Mouse (Mus musculus) midbrain, embryonic 13.5 days (tissue): ENCODE data around the gene Iqcc. TPM values are rescaled to one million over a fixed set of nuclear protein-coding genes. Genes with fewer than 3 reads are reported as not detected.

Experiments used
- ATAC-seq: fragments of 200-750 bp; cut with Nextera tagmentation; 2 replicates; pipeline ENCODE4 v1.8.0; 2017; ENCODE audit warnings: mild to moderate bottlenecking, moderate TSS enrichment, moderate library complexity
- H3K27ac ChIP-seq: fragments of 300-500 bp; sonication (generic); 2 replicates; pipeline ENCODE4 v1.5.1; 2015; ENCODE audit warnings: inconsistent platforms, mild to moderate bottlenecking, moderate library complexity
- H3K27me3 ChIP-seq: fragments of 300-500 bp; sonication (generic); 2 replicates; pipeline ENCODE4 v1.6.1; 2015; ENCODE audit warnings: mild to moderate bottlenecking, inconsistent platforms
- H3K36me3 ChIP-seq: fragments of 300-500 bp; sonication (generic); 2 replicates; pipeline ENCODE4 v1.6.1; 2015; ENCODE audit warnings: mild to moderate bottlenecking, inconsistent platforms
- H3K4me1 ChIP-seq: fragments of 300-500 bp; sonication (generic); replicated peaks from 2 replicates; pipeline ENCODE4 v1.6.1; 2015; ENCODE audit warnings: inconsistent platforms
- H3K4me2 ChIP-seq: fragments of 300-500 bp; sonication (generic); replicated peaks from 2 replicates; pipeline ENCODE4 v1.6.1; 2015; ENCODE audit warnings: moderate library complexity, mild to moderate bottlenecking, inconsistent platforms
- H3K4me3 ChIP-seq: fragments of 300-500 bp; sonication (generic); replicated peaks from 2 replicates; pipeline ENCODE4 v1.5.1; 2015; ENCODE audit warnings: mild to moderate bottlenecking, inconsistent platforms
- H3K9ac ChIP-seq: fragments of 300-500 bp; sonication (generic); replicated peaks from 2 replicates; pipeline ENCODE4 v1.6.1; 2015; ENCODE audit warnings: mild to moderate bottlenecking, inconsistent platforms
- H3K9me3 ChIP-seq: fragments of 300-500 bp; sonication (generic); 2 replicates; pipeline ENCODE4 v1.6.1; 2016; ENCODE audit warnings: mild to moderate bottlenecking, inconsistent platforms
- WGBS: fragments of 180-500 bp; shearing (Covaris S2); methylation state at CpG from one replicate; pipeline ENCODE4 v1.1.7; 2015; 5-methylcytosine and 5-hydroxymethylcytosine counted together
- polyA plus RNA-seq: library from polyadenylated mRNA; unstranded; fragments of >200 nt; fragmentation: Nextera tagmentation; extraction: Ambion mirVana; gene quantifications from 2 replicates; pipeline ENCODE4 v1.2.1, GENCODE M21; 2015

Gene Iqcc
- polyA plus RNA-seq, 1 experiment from 2014 or later: 35.8 TPM

DNA sequence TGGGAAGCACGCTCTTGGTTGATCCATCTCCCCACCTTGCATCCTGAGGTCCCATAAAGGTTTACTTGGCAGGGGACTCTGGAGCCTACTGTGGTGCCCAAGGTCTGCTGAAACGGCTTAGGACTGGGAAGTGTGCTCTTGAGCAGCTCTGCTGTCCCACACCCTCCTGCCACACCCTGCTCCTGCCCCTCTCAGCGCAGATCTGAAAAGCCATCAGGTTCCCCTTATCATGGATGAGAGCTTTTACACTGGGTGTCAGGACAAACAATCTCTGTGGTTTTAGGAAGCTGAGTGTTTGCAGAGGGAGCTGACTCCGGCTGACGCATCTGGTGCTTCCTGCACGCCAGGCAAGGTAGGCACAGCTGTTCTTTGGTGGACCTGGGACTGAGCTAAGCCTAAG, 15.0 kb upstream of the Iqcc start:
- peaks cover 97% of the 10 kb centered on the region for H3K36me3 ChIP-seq
- WGBS: 96% methylated on average over 6 of the region's 6 CpGs
- H3K4me1 ChIP-seq: peaks cover 24% of the 10 kb centered on the region
- H3K9ac ChIP-seq: no peak overlapping the region
- no peak for ATAC-seq
- H3K9me3 ChIP-seq: no peaks in the 10 kb centered on the region
- no peak overlapping the region for H3K4me2 ChIP-seq
- no peak overlapping the region for H3K4me3 ChIP-seq
- no peaks in the 10 kb centered on the region for H3K27me3 ChIP-seq
- H3K27ac ChIP-seq: no peak overlapping the region

DNA sequence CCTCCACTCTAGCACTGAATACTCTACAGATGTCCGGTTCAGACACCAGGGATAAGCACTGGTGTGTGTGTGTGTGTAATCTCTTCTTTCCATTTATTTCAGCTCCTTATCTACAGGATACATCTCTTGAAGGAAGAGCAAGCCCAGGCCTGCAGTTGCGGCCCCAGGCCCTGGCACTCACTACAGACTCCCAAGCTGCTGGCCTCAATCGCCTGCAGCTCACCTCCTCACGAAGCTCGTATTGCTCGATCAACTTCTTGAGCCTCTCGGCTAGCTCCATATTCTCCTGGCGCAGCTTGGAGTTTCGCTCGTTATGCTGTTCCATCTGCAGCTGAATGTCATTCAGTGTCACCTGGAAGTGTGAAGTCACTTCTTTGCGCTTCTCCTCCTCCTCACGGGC, 13.0 kb upstream of the Iqcc start:
- peaks cover 99% of the 10 kb centered on the region for H3K36me3 ChIP-seq
- no peaks in the 10 kb centered on the region for H3K27me3 ChIP-seq
- no peak overlapping the region for H3K9ac ChIP-seq
- H3K4me2 ChIP-seq: no peak overlapping the region
- WGBS: 91% methylated on average over 12 of the region's 12 CpGs
- H3K4me3 ChIP-seq: no peak overlapping the region
- H3K9me3 ChIP-seq: no peaks in the 10 kb centered on the region
- no peak for ATAC-seq
- no peak overlapping the region for H3K27ac ChIP-seq
- peaks cover 11% of the 10 kb centered on the region; the same call in 1 of the 2 replicates for H3K4me1 ChIP-seq

DNA sequence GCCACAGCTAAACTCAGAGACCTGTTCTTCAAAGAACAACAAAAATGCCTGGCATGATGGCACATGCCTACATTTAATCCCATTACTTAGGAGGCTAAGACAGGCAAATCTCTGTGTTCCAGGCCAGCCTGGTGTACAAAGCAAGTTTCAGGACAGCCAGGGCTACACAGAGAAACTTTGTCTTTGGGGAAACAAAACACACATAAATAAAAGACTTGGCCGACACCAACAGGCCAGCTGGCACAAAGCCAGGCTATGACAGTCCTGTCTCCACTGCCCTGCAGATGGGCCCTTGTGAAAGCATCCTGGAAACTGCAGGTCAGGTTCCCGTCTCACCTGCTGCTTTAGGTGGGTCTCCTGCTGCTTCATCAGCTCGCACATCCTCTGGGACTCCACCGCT, 12.0 kb upstream of the Iqcc start:
- Histone ChIP-seq H3K4me3 (no peak overlapping the region), H3K9me3 (no peaks in the 10 kb centered on the region), H3K4me2 (no peak overlapping the region), H3K4me1 (peaks cover 13% of the 10 kb centered on the region; the same call in 1 of the 2 replicates), H3K36me3 (peaks cover 99% of the 10 kb centered on the region), H3K27me3 (no peaks in the 10 kb centered on the region), H3K27ac (no peak overlapping the region), H3K9ac (no peak overlapping the region)
- ATAC-seq: no peak
- 81% methylated on average over 4 of the region's 4 CpGs for WGBS

DNA sequence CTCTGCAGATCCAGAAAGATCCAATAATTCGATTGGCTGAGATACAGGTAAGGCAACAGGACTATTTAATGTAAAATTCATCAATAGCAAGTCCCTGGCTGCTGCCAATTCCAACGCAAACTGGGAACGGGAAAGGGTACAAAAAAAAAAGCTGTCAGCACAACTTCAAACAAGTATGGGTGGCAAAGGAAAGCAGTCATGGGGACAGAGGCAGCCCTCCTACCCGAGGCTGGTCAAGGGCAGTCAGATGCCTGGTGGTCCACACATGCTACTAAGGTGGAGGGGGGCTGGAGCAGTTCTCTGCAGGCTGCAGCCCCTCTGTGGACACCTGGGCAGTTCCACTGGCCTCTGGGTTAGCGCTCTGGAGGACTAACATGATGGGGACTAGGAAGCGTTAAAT, 7.1 kb upstream of the Iqcc start:
- Histone ChIP-seq H3K9me3 (no peaks in the 10 kb centered on the region), H3K27me3 (no peaks in the 10 kb centered on the region), H3K36me3 (peaks cover 60% of the 10 kb centered on the region), H3K4me2 (no peak overlapping the region), H3K9ac (0 out of 2 replicates have a peak overlapping the region, but pooled peaks have one; percentile 28), H3K27ac (no peak overlapping the region), H3K4me3 (no peak overlapping the region), H3K4me1 (peaks cover 49% of the 10 kb centered on the region)
- no peak for ATAC-seq
- WGBS: 83% methylated on average over 6 of the region's 6 CpGs

DNA sequence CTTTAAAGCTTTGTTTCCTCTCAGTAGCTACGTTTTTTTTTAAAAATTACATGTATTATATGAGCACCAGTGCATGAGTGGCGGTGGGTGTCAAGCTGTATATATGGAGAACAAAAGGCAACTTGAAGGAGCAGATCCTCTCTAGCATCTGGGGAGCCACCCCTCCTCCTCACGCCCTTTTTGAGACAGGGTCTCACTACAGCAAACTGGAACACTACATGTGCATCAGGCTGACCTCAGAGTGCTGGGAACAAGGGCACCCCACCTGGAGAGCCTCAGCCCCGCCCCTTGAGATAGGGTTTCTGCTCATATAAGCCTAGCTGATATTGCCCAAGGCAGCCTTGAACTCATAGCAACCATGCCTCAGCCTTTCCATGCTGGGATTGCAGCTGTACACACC, 6.6 kb upstream of the Iqcc start:
- no peaks in the 10 kb centered on the region for H3K27me3 ChIP-seq
- H3K9ac ChIP-seq: peak overlapping the region; percentile 74; the same call in 1 of the 2 replicates
- no peak for ATAC-seq
- peak overlapping the region; percentile 93 for H3K27ac ChIP-seq
- H3K4me3 ChIP-seq: peak overlapping the region; percentile 58; the same call in 1 of the 2 replicates
- 46% methylated on average over 4 of the region's 4 CpGs for WGBS
- H3K4me1 ChIP-seq: peaks cover 49% of the 10 kb centered on the region
- peaks cover 60% of the 10 kb centered on the region for H3K36me3 ChIP-seq
- no peaks in the 10 kb centered on the region for H3K9me3 ChIP-seq
- H3K4me2 ChIP-seq: peak overlapping the region; percentile 73

DNA sequence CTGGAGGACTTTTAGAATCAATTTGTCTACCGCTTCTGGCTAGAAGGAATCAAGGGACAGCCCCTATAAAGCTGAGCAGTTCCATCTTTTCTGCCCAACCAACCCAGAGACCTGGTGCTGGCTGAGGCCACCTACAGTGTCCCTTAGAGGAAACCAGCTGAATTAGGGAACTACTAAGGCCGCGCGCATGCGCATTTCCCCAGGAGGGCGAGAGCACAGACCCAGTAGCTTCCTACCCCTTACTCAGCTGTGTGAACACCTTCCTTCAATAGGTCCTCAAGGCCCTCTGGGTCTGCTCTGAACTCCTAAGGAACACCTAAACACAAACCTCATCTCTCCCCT, 6.1 kb upstream of the Iqcc start:
- H3K27me3 ChIP-seq: no peaks in the 10 kb centered on the region
- H3K9ac ChIP-seq: peak overlapping the region; percentile 74
- H3K4me2 ChIP-seq: peak overlapping the region; percentile 73
- peak overlapping the region; percentile 93 for H3K27ac ChIP-seq
- 0% methylated on average over 6 of the region's 6 CpGs for WGBS
- H3K4me1 ChIP-seq: peaks cover 51% of the 10 kb centered on the region
- H3K4me3 ChIP-seq: peak overlapping the region; percentile 58
- H3K9me3 ChIP-seq: no peaks in the 10 kb centered on the region
- H3K36me3 ChIP-seq: peaks cover 57% of the 10 kb centered on the region
- ATAC-seq: peak; percentile 28

DNA sequence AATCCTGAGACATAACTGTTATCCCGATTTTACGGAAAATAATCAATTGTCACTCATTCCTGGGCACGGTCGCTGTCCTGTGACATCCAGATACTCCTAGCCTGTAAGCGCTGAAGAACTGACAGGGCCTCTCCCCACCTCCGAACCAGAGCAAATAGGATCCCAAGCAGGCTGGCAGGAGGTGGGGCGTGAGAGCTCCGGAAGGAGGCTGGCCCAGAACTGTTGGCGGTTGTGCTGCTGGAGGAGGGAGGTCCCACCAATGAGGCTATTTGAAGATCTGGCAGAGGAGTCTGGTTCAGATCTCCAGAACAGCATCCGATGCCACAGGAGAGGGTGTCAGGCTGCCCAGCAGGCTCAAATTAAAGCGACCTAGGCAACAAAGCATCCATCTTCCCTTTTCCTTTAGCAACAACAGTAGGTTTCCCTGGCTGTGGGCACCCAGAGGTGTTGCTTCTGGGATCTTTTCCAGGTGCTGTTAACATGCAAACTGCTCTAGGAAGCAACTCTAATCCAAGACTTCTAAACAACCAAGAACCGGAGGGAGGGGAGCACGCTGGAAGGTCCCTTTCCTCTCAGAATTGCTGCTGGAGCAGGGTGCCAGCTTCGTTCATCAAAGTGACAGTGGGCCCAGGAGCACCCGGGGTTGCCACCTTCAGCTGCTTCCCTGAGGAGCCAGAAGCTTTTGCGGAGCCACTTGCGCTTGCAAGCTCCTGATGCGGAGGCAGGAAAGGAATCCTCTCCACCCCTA, 5.6 kb upstream of the Iqcc start:
- H3K4me1 ChIP-seq: peaks cover 51% of the 10 kb centered on the region
- H3K4me2 ChIP-seq: peak overlapping the region; percentile 73
- WGBS: under 1% methylated on average over 18 of the region's 18 CpGs
- H3K36me3 ChIP-seq: peaks cover 51% of the 10 kb centered on the region
- peak overlapping the region; percentile 74 for H3K9ac ChIP-seq
- H3K4me3 ChIP-seq: peak overlapping the region; percentile 58
- peak overlapping the region; percentile 93 for H3K27ac ChIP-seq
- no peaks in the 10 kb centered on the region for H3K9me3 ChIP-seq
- no peaks in the 10 kb centered on the region for H3K27me3 ChIP-seq
- peak; percentile 92 for ATAC-seq

DNA sequence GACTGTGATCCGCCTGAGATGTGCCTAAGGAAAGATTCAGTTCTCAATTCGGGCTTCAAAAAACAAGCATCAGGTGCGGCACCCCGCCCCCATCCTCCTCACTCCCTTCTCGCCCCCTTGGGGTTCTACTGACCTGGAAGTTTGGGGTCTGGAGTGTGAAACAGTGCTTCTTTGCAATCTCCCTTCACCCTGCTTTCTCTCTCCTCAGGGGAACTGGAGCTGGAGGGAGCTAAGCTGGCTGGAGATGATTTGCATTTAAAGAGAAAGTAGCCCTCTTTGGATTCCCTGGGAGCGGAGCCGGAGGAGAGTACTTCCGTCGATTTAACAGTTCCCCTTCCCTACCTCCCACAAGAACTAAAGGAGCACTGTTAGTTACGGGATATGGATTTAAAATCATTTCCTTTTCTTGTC, 4.8 kb upstream of the Iqcc start, which contains the start of gene Ccdc28b:
TSS of gene Ccdc28b (minus strand) at position 267 of the 411 bp plus-strand sequence.
- ATAC-seq: peak; percentile 40
- Histone ChIP-seq H3K27ac (peak within 1 kb of the TSS; percentile 93), H3K36me3 (peaks cover 43% of the 10 kb centered on the region)

DNA sequence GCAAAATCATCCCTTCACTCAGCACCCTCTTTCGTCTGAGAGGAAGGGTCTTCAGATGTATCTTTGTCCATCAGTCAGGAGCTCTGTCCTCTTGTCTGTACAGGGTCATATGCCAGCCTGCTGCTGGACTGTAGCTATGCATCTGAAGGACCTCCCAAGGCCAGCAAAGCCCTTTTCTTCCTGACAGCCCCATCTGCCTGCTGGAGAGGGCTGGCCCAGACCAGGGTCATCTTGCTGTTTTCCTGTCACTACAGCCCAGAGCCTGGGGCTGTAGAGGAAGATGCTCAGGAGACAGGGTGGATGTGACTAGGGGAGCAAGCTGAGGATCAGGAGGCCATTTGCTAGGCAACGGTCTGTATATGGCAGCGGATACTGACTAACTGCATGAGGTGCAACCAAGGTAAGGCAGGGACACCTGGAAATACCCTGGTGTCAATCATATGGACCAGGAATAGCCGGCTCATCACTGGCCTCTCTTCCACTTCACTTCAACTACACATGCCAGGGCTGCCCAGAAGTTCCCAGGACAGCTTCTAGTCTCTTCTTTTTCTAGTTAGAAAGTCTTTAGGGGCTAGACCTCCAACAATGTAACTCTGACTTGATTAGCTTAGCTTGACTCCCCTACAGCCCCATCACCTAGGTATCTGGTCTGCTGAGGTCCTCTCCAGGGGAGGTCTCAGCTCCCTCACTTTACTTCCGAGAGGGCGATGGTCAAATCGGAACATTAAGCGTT, 4.1 kb upstream of the Iqcc start:
- Histone ChIP-seq H3K27me3 (no peaks in the 10 kb centered on the region), H3K9ac (peak overlapping the region; percentile 74), H3K4me1 (peaks cover 58% of the 10 kb centered on the region), H3K9me3 (no peaks in the 10 kb centered on the region), H3K4me3 (peak overlapping the region; percentile 58), H3K36me3 (peaks cover 36% of the 10 kb centered on the region), H3K27ac (peak overlapping the region; percentile 93), H3K4me2 (peak overlapping the region; percentile 73)
- WGBS: 18% methylated on average over 8 of the region's 8 CpGs
- no peak for ATAC-seq

More for the DNA sequence above, 4.8 kb upstream of the Iqcc start, which contains the start of gene Ccdc28b:
- H3K4me3 ChIP-seq: peak within 1 kb of the TSS; percentile 58
- peaks cover 51% of the 10 kb centered on the region for H3K4me1 ChIP-seq
- peak within 1 kb of the TSS; percentile 73 for H3K4me2 ChIP-seq
- H3K27me3 ChIP-seq: no peaks in the 10 kb centered on the region
- H3K9ac ChIP-seq: peak within 1 kb of the TSS; percentile 74
- WGBS: under 1% methylated on average over 10 of the region's 10 CpGs
- no peaks in the 10 kb centered on the region for H3K9me3 ChIP-seq

DNA sequence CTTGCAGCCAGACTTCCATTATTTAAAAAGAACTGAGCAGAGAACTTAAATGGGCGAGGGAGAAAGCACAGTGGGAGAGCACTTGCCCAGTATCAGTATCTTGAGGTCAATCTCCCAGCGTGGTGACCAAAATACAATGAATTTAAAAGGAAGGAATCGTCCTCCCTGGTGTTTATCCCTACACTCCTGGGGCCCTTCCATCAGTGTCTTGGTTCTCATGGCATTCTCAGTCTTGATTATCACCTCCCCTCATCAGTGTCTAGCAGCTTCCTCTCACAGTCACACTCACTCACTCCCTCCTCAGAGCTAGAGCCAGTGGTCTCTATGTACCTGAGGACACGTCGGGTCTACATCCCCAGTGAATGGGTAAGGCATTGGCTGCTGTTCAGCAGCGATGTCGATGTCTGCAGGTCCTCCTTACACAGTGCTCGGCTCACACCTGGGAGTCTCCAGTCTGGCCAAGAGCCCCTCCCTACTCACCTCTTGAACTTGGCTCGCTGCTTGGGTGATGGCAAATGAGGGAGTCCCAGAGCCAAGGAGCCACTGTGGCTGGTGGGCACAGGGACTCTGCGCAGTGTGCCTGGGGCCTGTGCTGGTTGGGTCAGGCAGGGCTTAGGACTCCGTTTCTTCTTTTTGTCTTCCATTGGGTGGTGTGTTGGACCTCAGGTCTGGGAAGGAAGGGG, 3.4 kb upstream of the Iqcc start:
- Histone ChIP-seq H3K4me2 (peak overlapping the region; percentile 73), H3K4me3 (peak overlapping the region; percentile 58), H3K27me3 (no peaks in the 10 kb centered on the region), H3K36me3 (peaks cover 30% of the 10 kb centered on the region), H3K27ac (peak overlapping the region; percentile 93), H3K9me3 (no peaks in the 10 kb centered on the region), H3K4me1 (peaks cover 63% of the 10 kb centered on the region), H3K9ac (peak overlapping the region; percentile 74)
- WGBS: 73% methylated on average over 11 of the region's 11 CpGs
- ATAC-seq: no peak

DNA sequence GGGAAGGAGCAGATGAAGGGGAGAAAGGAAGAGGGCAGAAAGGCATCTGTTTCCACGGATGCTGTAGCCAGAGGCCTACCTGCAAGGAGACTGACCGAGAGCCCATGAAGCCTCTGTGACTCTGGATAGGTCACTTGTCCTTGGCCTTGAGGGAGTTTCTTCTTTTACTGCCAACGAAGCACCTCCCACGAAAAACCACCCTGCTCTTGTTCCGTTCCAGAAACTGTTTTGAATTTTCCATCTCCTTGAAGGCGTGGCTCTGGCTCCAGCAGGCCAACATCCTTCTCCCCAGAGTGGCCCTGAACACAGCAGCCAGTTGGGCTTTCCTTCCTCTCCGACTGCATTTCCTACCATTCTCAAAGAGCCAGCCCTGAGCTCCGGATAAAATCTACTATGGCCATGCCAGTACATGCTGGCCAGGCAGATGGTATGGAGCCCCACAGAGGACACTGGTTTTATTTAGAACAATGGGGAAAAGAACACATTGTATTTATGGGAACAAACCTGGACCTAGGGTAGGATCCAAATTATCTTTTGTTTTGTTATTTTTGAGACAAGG, 2.5 kb upstream of the Iqcc start:
- no peaks in the 10 kb centered on the region for H3K9me3 ChIP-seq
- no peaks in the 10 kb centered on the region for H3K27me3 ChIP-seq
- 89% methylated on average over 8 of the region's 8 CpGs for WGBS
- ATAC-seq: no peak
- peaks cover 30% of the 10 kb centered on the region for H3K36me3 ChIP-seq
- peak overlapping the region; percentile 74; the same call in 1 of the 2 replicates for H3K9ac ChIP-seq
- H3K4me1 ChIP-seq: peaks cover 68% of the 10 kb centered on the region
- no peak overlapping the region for H3K4me3 ChIP-seq
- H3K27ac ChIP-seq: no peak overlapping the region
- peak overlapping the region; percentile 73; the same call in 1 of the 2 replicates for H3K4me2 ChIP-seq
